In genomic region chr6:136418333-136418848, GRCm38 (mm10) we compare ENCODE assay signal across 21 mouse cellular contexts. TPM values are rescaled to one million over a fixed set of nuclear protein-coding genes. Genes with fewer than 3 reads are reported as not detected.
DNase-seq lines count a peak whose midpoint lies in the region; ATAC-seq lines count a peak whose summit lies in the region.
"Had no signal": no experiment of that assay in that cellular context is flagged by ENCODE, and none has a peak within 500 bp of the region (broad histone marks: within the 10 kb centered on the region; RNA-seq: fewer than 3 reads in every experiment).

No protein-coding gene starts in this region.

- no peak overlapping the region for H3K9ac ChIP-seq in heart, embryonic 15.5 days
- H3K9ac ChIP-seq in lung, embryonic 16.5 days (ENCODE audit: low read length) = no peak overlapping the region
- H3K9ac ChIP-seq: embryonic facial prominence, embryonic 13.5 days had no signal

- WGBS in heart, embryonic 15.5 days = 22% methylated on average over 8 of the region's 8 CpGs
- WGBS in lung, embryonic 16.5 days = 31% methylated on average over 8 of the region's 8 CpGs

- H3K27ac ChIP-seq in heart, embryonic 15.5 days = no peak overlapping the region
- H3K27ac ChIP-seq in lung, embryonic 16.5 days (ENCODE audit: low read length) = no peak overlapping the region
- H3K27ac ChIP-seq: embryonic facial prominence, embryonic 13.5 days; left cerebral cortex, adult 2 months; stomach, postnatal 0 days had no signal

- no peak for ATAC-seq in heart, embryonic 15.5 days (replicated peaks; ENCODE audit: insufficient number of reproducible peaks, insufficient read depth, low FRiP score, low read depth)
- ATAC-seq in lung, embryonic 16.5 days (ENCODE audit: low read depth) = peak; percentile 49; the same call in 1 of the 2 replicates
- peak; percentile 23; the same call in 1 of the 2 replicates for ATAC-seq in granulocyte monocyte progenitor cell, adult 5-6 weeks (replicated peaks; ENCODE audit: poor library complexity, severe bottlenecking)
- ATAC-seq: activated CD4-positive, CD25-positive, alpha-beta regulatory T cell, adult 4 months; forebrain, embryonic 14.5 days; hindbrain, embryonic 16.5 days had no signal

- H3K27me3 ChIP-seq in heart, embryonic 15.5 days = no peaks in the 10 kb centered on the region
- H3K27me3 ChIP-seq in lung, embryonic 16.5 days (ENCODE audit: control insufficient read depth, insufficient read depth, low read depth, low read length) = no peaks in the 10 kb centered on the region
- H3K27me3 ChIP-seq: embryonic facial prominence, embryonic 13.5 days had no signal

- H3K4me1 ChIP-seq in heart, embryonic 15.5 days (replicated peaks) = peaks cover 14% of the 10 kb centered on the region
- H3K4me1 ChIP-seq in lung, embryonic 16.5 days (replicated peaks; ENCODE audit: control insufficient read depth, insufficient read depth, low read length) = no peaks in the 10 kb centered on the region
- H3K4me1 ChIP-seq: embryonic facial prominence, embryonic 13.5 days had no signal

- no peaks in the 10 kb centered on the region for H3K9me3 ChIP-seq in heart, embryonic 15.5 days (replicated peaks)
- no peaks in the 10 kb centered on the region for H3K9me3 ChIP-seq in lung, embryonic 16.5 days (ENCODE audit: control insufficient read depth, low read length)
- H3K9me3 ChIP-seq: embryonic facial prominence, embryonic 13.5 days had no signal

- no peaks in the 10 kb centered on the region for H3K36me3 ChIP-seq in heart, embryonic 15.5 days
- H3K36me3 ChIP-seq in lung, embryonic 16.5 days (ENCODE audit: control insufficient read depth, insufficient read depth, low read length) = no peaks in the 10 kb centered on the region
- H3K36me3 ChIP-seq: embryonic facial prominence, embryonic 13.5 days had no signal

- no peak overlapping the region for H3K4me3 ChIP-seq in heart, embryonic 15.5 days
- H3K4me3 ChIP-seq in lung, embryonic 16.5 days (ENCODE audit: low read length) = no peak overlapping the region
- H3K4me3 ChIP-seq: embryonic facial prominence, embryonic 13.5 days; left cerebral cortex, adult 2 months had no signal

- intact Hi-C loops in heart, postnatal 14 days (cut with DNase I) = no loop called here

- peak overlapping the region; percentile 21 for H3K4me2 ChIP-seq in heart, embryonic 15.5 days
- no peak overlapping the region for H3K4me2 ChIP-seq in lung, embryonic 16.5 days (ENCODE audit: low read depth, low read length)
- H3K4me2 ChIP-seq: embryonic facial prominence, embryonic 13.5 days; liver, embryonic 11.5 days had no signal

- no peak for DNase-seq in heart, postnatal 14 days
- DNase-seq in lung, postnatal 14 days = no peak
- DNase-seq in left cerebral cortex, adult 8-10 months (ENCODE audit: low spot score in 2 of 2) = no peak
- DNase-seq in left cerebral cortex, adult 18-20 months (ENCODE audit: low spot score in 2 of 2) = no peak
- DNase-seq: adrenal gland, postnatal 10 days; cerebellum, adult 9-11 months; gastrocnemius, postnatal 14 days; right cerebral cortex, postnatal 4 days had no signal

RNA-seq across cellular contexts. Expression of gene E330021D16Rik, which starts 3.0 kb away (rescaled TPM):
- polyA plus RNA-seq in heart, embryonic 15.5 days (2015; fragmentation: Nextera tagmentation; extraction: Ambion mirVana) = not detected in 2 replicates
- total RNA-seq in heart, postnatal 14 days (2021) = not detected
- 0.10 and 0.38 TPM in 2 replicates for polyA plus RNA-seq in lung, embryonic 16.5 days (2015; fragmentation: Nextera tagmentation; extraction: Ambion mirVana)
- not detected in 2 replicates for total RNA-seq in granulocyte monocyte progenitor cell, adult 5-6 weeks (2014; fragmentation: Nextera tagmentation)
- not detected in 2 replicates for total RNA-seq in granulocyte monocyte progenitor cell, adult 5-6 weeks (2017)
- not detected for total RNA-seq in left cerebral cortex, adult 8-10 months (2022)
- not detected for total RNA-seq in left cerebral cortex, adult 18-20 months (2021)
- total RNA-seq: adrenal gland, postnatal 10 days; gastrocnemius, postnatal 14 days; hematopoietic stem cell, adult 5-6 weeks; left cerebral cortex, adult 2 months had no signal
- polyA plus RNA-seq: embryonic facial prominence, embryonic 13.5 days; forebrain, embryonic 14.5 days; hindbrain, embryonic 16.5 days; limb, embryonic 11.5 days; liver, embryonic 11.5 days; stomach, postnatal 0 days; urinary bladder, adult 2 months had no signal
